Mouse (Mus musculus) CH12F3 (cell line): ENCODE data around the gene Acbd6.

ENCODE experiments used
- in situ Hi-C: fragments of 300-500 bp; cut with MboI; formaldehyde crosslinking; loops from 2 replicates; pipeline ENCODE4 v1.14.3; 2020; ENCODE audit warnings: low sequenced_read_pairs

Acbd6 gene

GRCm38 (mm10) chr1:155538006-155538405, 19.9 kb upstream of the Acbd6 start:
- in situ Hi-C loops: loop anchor here (10.0 to 25.0 kb wide), 3 partner anchors 243 to 751 kb away; no protein-coding TSS in a partner anchor

GRCm38 (mm10) chr1:155557642-155558011, 293 bp upstream of the Acbd6 start:
- in situ Hi-C loops: no loop called here

- in situ Hi-C loops: no loop called here
Observed at GRCm38 (mm10) chr1:155560021-155560420, 2.1 kb downstream of the Acbd6 start.

- in situ Hi-C loops: no loop called here
Observed at GRCm38 (mm10) chr1:155560678-155561077, 2.8 kb downstream of the Acbd6 start.

- in situ Hi-C loops: no loop called here
Observed at GRCm38 (mm10) chr1:155562206-155562605, 4.3 kb downstream of the Acbd6 start.

- in situ Hi-C loops: no loop called here
Observed at GRCm38 (mm10) chr1:155564741-155565140, 6.8 kb downstream of the Acbd6 start.

GRCm38 (mm10) chr1:155568133-155568532, 10.2 kb downstream of the Acbd6 start:
- in situ Hi-C loops: no loop called here

- in situ Hi-C loops: no loop called here
Observed at GRCm38 (mm10) chr1:155569340-155569739, 11.4 kb downstream of the Acbd6 start.

GRCm38 (mm10) chr1:155574966-155575673, 17.2 kb downstream of the Acbd6 start:
- in situ Hi-C loops: loop anchor here (10.0 kb wide), 1 partner anchor 210 kb away; no protein-coding TSS in a partner anchor

GRCm38 (mm10) chr1:155576432-155576831, 18.5 kb downstream of the Acbd6 start:
- in situ Hi-C loops: loop anchor here (10.0 kb wide), 1 partner anchor 208 kb away; no protein-coding TSS in a partner anchor

GRCm38 (mm10) chr1:155577316-155577715, 19.4 kb downstream of the Acbd6 start:
- in situ Hi-C loops: loop anchor here (10.0 kb wide), 1 partner anchor 207 kb away; no protein-coding TSS in a partner anchor

- in situ Hi-C loops: no loop called here
Observed at GRCm38 (mm10) chr1:155587961-155588360, 30.0 kb downstream of the Acbd6 start.

- in situ Hi-C loops: no loop called here
Observed at GRCm38 (mm10) chr1:155594141-155594540, 36.2 kb downstream of the Acbd6 start.

GRCm38 (mm10) chr1:155596576-155596975, 38.7 kb downstream of the Acbd6 start:
- in situ Hi-C loops: no loop called here

GRCm38 (mm10) chr1:155604706-155605105, 46.8 kb downstream of the Acbd6 start:
- in situ Hi-C loops: no loop called here

GRCm38 (mm10) chr1:155605391-155606155, 47.7 kb downstream of the Acbd6 start:
- in situ Hi-C loops: no loop called here

GRCm38 (mm10) chr1:155606156-155606531, 48.2 kb downstream of the Acbd6 start:
- in situ Hi-C loops: no loop called here

- in situ Hi-C loops: no loop called here
Observed at GRCm38 (mm10) chr1:155608524-155608923, 50.6 kb downstream of the Acbd6 start.

GRCm38 (mm10) chr1:155614426-155614825, 56.5 kb downstream of the Acbd6 start:
- in situ Hi-C loops: no loop called here

- in situ Hi-C loops: no loop called here
Observed at GRCm38 (mm10) chr1:155621075-155621474, 63.2 kb downstream of the Acbd6 start.

GRCm38 (mm10) chr1:155623192-155623591, 65.3 kb downstream of the Acbd6 start:
- in situ Hi-C loops: no loop called here

- in situ Hi-C loops: no loop called here
Observed at GRCm38 (mm10) chr1:155627746-155628145, 69.8 kb downstream of the Acbd6 start.
